Mouse (Mus musculus) myocyte (in vitro differentiated cells): ENCODE results near the gene Uqcc3.

ENCODE experiments used
- E2F4 ChIP-seq: IDR thresholded peaks from one replicate; pipeline ENCODE4 v1.6.1; 2011; ENCODE audit warnings: mild to moderate bottlenecking, control low read depth, moderate library complexity; ENCODE audit not compliant: insufficient read depth
- MAX ChIP-seq: IDR thresholded peaks from one replicate; pipeline ENCODE4 v1.6.1; 2011; ENCODE audit warnings: low read depth, mild to moderate bottlenecking, control low read depth
- MYOD1 ChIP-seq, 3 experiments: IDR thresholded peaks; one replicate each; pipeline ENCODE4 v1.6.1; 2011; ENCODE audit warnings: control low read depth in 2 of 3, low read depth in 2 of 3, mild to moderate bottlenecking in 2 of 3, moderate library complexity in 1 of 3; ENCODE audit not compliant: insufficient read length in 2 of 3, control insufficient read depth in 1 of 3
- MYOG ChIP-seq, 3 experiments: IDR thresholded peaks; one replicate each; pipeline ENCODE4 v1.6.1; 2011; ENCODE audit warnings: control low read depth in 2 of 3, low read depth in 2 of 3, mild to moderate bottlenecking in 2 of 3; ENCODE audit not compliant: insufficient read length in 2 of 3, control insufficient read depth in 1 of 3, insufficient read depth in 1 of 3
- POLR2A ChIP-seq: IDR thresholded peaks from one replicate; pipeline ENCODE4 v1.6.1; 2011; ENCODE audit warnings: low read depth, mild to moderate bottlenecking, control low read depth, moderate library complexity; ENCODE audit not compliant: insufficient read length
- POLR2AphosphoS2 ChIP-seq: IDR thresholded peaks from one replicate; pipeline ENCODE4 v1.6.1; 2011; ENCODE audit warnings: low read depth, control low read depth; ENCODE audit not compliant: insufficient read length
- TCF12 ChIP-seq: IDR thresholded peaks from one replicate; pipeline ENCODE4 v1.6.1; 2011; ENCODE audit warnings: mild to moderate bottlenecking, control low read depth; ENCODE audit not compliant: poor library complexity, insufficient read depth, severe bottlenecking
- TCF3 ChIP-seq: IDR thresholded peaks from one replicate; pipeline ENCODE4 v1.6.1; 2011; ENCODE audit warnings: low read depth, control low read depth; ENCODE audit not compliant: insufficient read length

GRCm38 (mm10) chr19:8839908-8840791 is 40.6 kb downstream of the Uqcc3 start:
- TF ChIP-seq E2F4 (no peak), POLR2A (no peak), TCF3 (no peak), MAX (no peak), MYOG (IDR thresholded peaks at IDR 0.05; ENCODE audit: control insufficient read depth in 1 of 3, insufficient read depth in 1 of 3, insufficient read length in 2 of 3, low read depth in 2 of 3) (no peak), TCF12 (no peak), MYOD1 (IDR thresholded peaks at IDR 0.05; ENCODE audit: control insufficient read depth in 1 of 3, insufficient read length in 2 of 3, low read depth in 2 of 3) (no peak), POLR2AphosphoS2 (no peak)
